Mouse (Mus musculus) liver, postnatal 0 days (tissue): ENCODE measurements around the gene Exoc3l.

Source experiments
- CTCF ChIP-seq: sonication (generic); IDR thresholded peaks from 2 replicates; pipeline ENCODE4 v1.5.1; 2016; ENCODE audit warnings: antibody characterized with exemption, low read depth
- EP300 ChIP-seq: IDR thresholded peaks from 2 replicates; pipeline ENCODE4 v1.6.1; 2016; ENCODE audit warnings: antibody characterized with exemption, low read depth, mild to moderate bottlenecking

DNA sequence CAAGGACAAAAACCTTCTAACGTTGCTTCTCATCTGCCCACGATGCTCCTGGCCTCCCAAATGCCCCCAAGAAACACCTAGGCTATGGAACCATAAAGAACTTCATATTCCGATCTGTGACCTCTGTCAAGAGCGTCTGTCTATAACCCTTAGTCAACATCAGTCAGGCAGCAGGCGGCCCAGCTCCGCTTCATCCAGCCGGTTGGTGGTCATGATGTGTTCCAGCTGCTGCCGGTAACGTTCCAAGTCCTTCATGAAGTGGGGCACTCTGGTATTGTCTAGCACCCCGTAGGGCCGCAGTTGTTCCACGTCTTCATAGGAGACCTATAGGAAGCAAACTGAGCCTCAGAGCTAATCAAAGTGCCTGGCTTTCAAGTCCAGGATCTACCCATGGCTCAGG, 14.1 kb downstream of the Exoc3l start:
- no peak for TF ChIP-seq EP300
- TF ChIP-seq CTCF, result no peak
